Mouse (Mus musculus) myocyte (in vitro differentiated cells): ENCODE results near the gene Sidt1.
A peak's percentile ranks its signal among the peaks of the same experiment; 100 is the strongest.

ENCODE experiments used
- E2F4 ChIP-seq: IDR thresholded peaks from one replicate; pipeline ENCODE4 v1.6.1; 2011; ENCODE audit warnings: mild to moderate bottlenecking, control low read depth, moderate library complexity; ENCODE audit not compliant: insufficient read depth
- MAX ChIP-seq: IDR thresholded peaks from one replicate; pipeline ENCODE4 v1.6.1; 2011; ENCODE audit warnings: low read depth, mild to moderate bottlenecking, control low read depth
- MYOD1 ChIP-seq, 3 experiments: IDR thresholded peaks; one replicate each; pipeline ENCODE4 v1.6.1; 2011; ENCODE audit warnings: control low read depth in 2 of 3, low read depth in 2 of 3, mild to moderate bottlenecking in 2 of 3, moderate library complexity in 1 of 3; ENCODE audit not compliant: insufficient read length in 2 of 3, control insufficient read depth in 1 of 3
- POLR2A ChIP-seq: IDR thresholded peaks from one replicate; pipeline ENCODE4 v1.6.1; 2011; ENCODE audit warnings: low read depth, mild to moderate bottlenecking, control low read depth, moderate library complexity; ENCODE audit not compliant: insufficient read length
- POLR2AphosphoS2 ChIP-seq: IDR thresholded peaks from one replicate; pipeline ENCODE4 v1.6.1; 2011; ENCODE audit warnings: low read depth, control low read depth; ENCODE audit not compliant: insufficient read length
- SRF ChIP-seq: IDR thresholded peaks from one replicate; pipeline ENCODE4 v1.6.1; 2011; ENCODE audit warnings: low read depth; ENCODE audit not compliant: control insufficient read depth, insufficient read length
- TCF12 ChIP-seq: IDR thresholded peaks from one replicate; pipeline ENCODE4 v1.6.1; 2011; ENCODE audit warnings: mild to moderate bottlenecking, control low read depth; ENCODE audit not compliant: poor library complexity, insufficient read depth, severe bottlenecking
- TCF3 ChIP-seq: IDR thresholded peaks from one replicate; pipeline ENCODE4 v1.6.1; 2011; ENCODE audit warnings: low read depth, control low read depth; ENCODE audit not compliant: insufficient read length
- USF1 ChIP-seq: IDR thresholded peaks from one replicate; pipeline ENCODE4 v1.6.1; 2011; ENCODE audit warnings: low read depth, mild to moderate bottlenecking, control low read depth, moderate library complexity

DNA sequence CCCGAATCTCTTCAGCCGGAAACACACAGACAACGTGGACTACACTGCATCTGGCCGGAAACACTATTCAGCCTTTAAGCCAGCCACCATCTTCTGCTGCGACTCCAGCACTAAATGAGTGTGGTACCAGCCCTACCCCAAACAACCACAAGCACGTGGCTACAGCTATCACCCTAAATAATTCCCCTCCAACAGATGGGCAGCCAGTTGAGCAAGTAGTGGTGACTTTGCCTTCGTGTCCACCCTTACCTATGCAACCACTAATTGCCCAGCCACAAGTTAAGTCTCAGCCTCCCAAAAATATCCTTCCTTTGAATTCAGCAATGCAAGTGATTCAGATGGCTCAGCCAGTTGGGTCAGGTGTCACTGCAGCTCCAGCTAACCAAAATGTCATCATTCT is 116.6 kb downstream of the Sidt1 start:
- no peak for TF ChIP-seq TCF12
- no peak for TF ChIP-seq E2F4
- TF ChIP-seq MYOD1 (IDR thresholded peaks at IDR 0.05; ENCODE audit: control insufficient read depth in 1 of 3, insufficient read length in 2 of 3, low read depth in 2 of 3), result peak in 1 of 3 experiments; percentile 54
- TF ChIP-seq POLR2AphosphoS2, result no peak
- no peak for TF ChIP-seq POLR2A
- no peak for TF ChIP-seq MAX
- no peak for TF ChIP-seq USF1
- no peak for TF ChIP-seq TCF3
- no peak for TF ChIP-seq SRF
